Mouse (Mus musculus) hindbrain, embryonic 15.5 days (tissue): ENCODE measurements at regions not wholly inside any gene's neighbourhood (a gene's known extent, or its start where the extent isn't known, plus 50 kb on each side); places are given as distances from the start of the nearest gene placed in this dataset.
"Not testable (repeated sequence)": the region's sequence is repeated elsewhere in the genome, so short reads cannot be mapped to it uniquely, and the experiment has no call there.

Experiments
- ATAC-seq: fragments of 200-750 bp; cut with Nextera tagmentation; 2 replicates; pipeline ENCODE4 v1.8.0; 2017; ENCODE audit warnings: low read depth, moderate number of reproducible peaks, moderate TSS enrichment; ENCODE audit not compliant: low FRiP score
- H3K27ac ChIP-seq: fragments of 300-500 bp; sonication (generic); replicated peaks from 2 replicates; pipeline ENCODE4 v1.5.1; 2015; ENCODE audit warnings: mild to moderate bottlenecking, inconsistent platforms
- H3K27me3 ChIP-seq: fragments of 300-500 bp; sonication (generic); 2 replicates; pipeline ENCODE4 v1.6.1; 2015; ENCODE audit warnings: control low read depth, inconsistent platforms
- H3K36me3 ChIP-seq: fragments of 300-500 bp; sonication (generic); 2 replicates; pipeline ENCODE4 v1.6.1; 2015; ENCODE audit warnings: control low read depth, inconsistent platforms
- H3K4me1 ChIP-seq: fragments of 300-500 bp; sonication (generic); replicated peaks from 2 replicates; pipeline ENCODE4 v1.6.1; 2015; ENCODE audit warnings: control low read depth, inconsistent platforms
- H3K4me2 ChIP-seq: fragments of 300-500 bp; sonication (generic); 2 replicates; pipeline ENCODE4 v1.6.1; 2015; ENCODE audit warnings: moderate library complexity, mild to moderate bottlenecking, inconsistent platforms
- H3K4me3 ChIP-seq: fragments of 300-500 bp; sonication (generic); 2 replicates; pipeline ENCODE4 v1.5.1; 2015; ENCODE audit warnings: mild to moderate bottlenecking, inconsistent platforms
- H3K9ac ChIP-seq: fragments of 300-500 bp; sonication (generic); 2 replicates; pipeline ENCODE4 v1.6.1; 2015; ENCODE audit warnings: inconsistent platforms
- H3K9me3 ChIP-seq: fragments of 300-500 bp; sonication (generic); 2 replicates; pipeline ENCODE4 v1.6.1; 2016; ENCODE audit warnings: control low read depth, inconsistent platforms
- WGBS: fragments of 180-500 bp; shearing (Covaris S2); methylation state at CpG from one replicate; pipeline ENCODE4 v1.1.7; 2015; 5-methylcytosine and 5-hydroxymethylcytosine counted together

DNA sequence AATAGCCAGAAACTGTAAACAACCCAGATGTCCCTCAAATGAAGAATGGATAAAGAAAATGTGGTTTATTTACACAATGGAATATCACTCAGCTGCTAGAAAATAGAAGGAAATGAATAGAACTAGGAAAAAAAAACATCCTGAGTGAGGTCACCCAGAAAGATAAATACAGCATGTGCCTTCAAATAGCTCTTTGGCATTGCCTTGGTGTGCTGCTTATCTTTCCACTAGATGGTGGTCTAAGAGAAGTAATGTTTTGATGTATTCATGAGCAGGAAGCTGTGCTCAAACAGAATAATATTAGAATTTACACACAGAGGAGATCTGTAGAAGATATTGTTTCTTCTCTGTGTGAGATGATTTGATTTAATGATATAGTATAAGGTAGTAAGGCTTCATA, 78.8 kb downstream of the Zfp619 start:
- no peak overlapping the region for H3K9ac ChIP-seq
- H3K9me3 ChIP-seq, result no peaks in the 10 kb centered on the region
- no peaks in the 10 kb centered on the region for H3K4me1 ChIP-seq
- H3K27ac ChIP-seq, result no peak overlapping the region
- H3K36me3 ChIP-seq, result no peaks in the 10 kb centered on the region
- no peak; the same call in 1 of the 2 replicates for ATAC-seq
- H3K27me3 ChIP-seq, result no peaks in the 10 kb centered on the region
- no peak overlapping the region for H3K4me3 ChIP-seq
- no peak overlapping the region for H3K4me2 ChIP-seq

DNA sequence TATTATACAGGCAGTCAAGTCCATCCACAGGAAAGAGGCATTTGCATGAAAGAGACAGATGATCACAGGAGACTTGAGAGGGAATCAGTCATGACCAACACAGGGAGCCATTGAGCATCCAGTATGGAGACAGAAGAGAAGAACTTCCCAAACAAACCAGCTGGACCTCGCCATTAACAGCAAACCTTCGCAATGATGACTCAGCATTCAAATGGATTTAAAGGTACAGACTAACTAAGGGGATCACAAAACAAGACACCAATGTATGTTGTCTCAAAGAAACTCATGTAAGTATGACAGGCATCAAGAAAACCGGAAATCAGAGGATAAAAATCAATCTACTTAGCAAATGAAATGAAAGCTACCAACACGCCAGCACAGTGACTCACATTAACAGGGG, 96.2 kb downstream of the Zfp619 start:
- no peaks in the 10 kb centered on the region for H3K4me1 ChIP-seq

DNA sequence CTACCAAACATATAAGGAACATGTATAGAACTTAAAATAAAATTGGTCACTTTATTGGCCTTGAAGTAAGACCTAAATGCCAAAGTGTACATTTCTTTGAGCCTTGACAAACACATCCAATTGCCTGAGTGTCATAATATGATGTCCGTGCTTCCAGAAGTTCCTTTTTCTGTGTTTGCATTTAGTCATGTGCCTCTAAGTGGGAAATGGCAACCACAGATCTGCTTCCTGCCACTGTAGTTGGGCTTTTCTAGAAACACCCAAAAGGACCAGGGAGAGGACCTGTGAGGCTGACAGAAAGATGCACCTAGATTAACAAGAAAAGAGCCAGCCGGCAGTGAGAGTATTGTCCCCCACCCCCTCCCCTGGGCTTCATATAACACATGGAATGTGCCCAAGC, 97.5 kb downstream of the Zfp619 start:
- ATAC-seq, result no peak
- Histone ChIP-seq H3K4me3 (no peak overlapping the region), H3K4me2 (no peak overlapping the region), H3K36me3 (no peaks in the 10 kb centered on the region), H3K27ac (no peak overlapping the region), H3K9me3 (no peaks in the 10 kb centered on the region), H3K9ac (no peak overlapping the region), H3K4me1 (no peaks in the 10 kb centered on the region), H3K27me3 (no peaks in the 10 kb centered on the region)
- 86% methylated on average over 2 of the region's 2 CpGs for WGBS

More for the DNA sequence above, 96.2 kb downstream of the Zfp619 start:
- H3K4me3 ChIP-seq, result no peak overlapping the region
- no peak overlapping the region for H3K4me2 ChIP-seq
- no peaks in the 10 kb centered on the region for H3K9me3 ChIP-seq
- WGBS, result 89% methylated on average over 4 of the region's 4 CpGs
- no peaks in the 10 kb centered on the region for H3K27me3 ChIP-seq
- no peaks in the 10 kb centered on the region for H3K36me3 ChIP-seq
- no peak overlapping the region for H3K27ac ChIP-seq
- ATAC-seq, result no peak
- H3K9ac ChIP-seq, result no peak overlapping the region

DNA sequence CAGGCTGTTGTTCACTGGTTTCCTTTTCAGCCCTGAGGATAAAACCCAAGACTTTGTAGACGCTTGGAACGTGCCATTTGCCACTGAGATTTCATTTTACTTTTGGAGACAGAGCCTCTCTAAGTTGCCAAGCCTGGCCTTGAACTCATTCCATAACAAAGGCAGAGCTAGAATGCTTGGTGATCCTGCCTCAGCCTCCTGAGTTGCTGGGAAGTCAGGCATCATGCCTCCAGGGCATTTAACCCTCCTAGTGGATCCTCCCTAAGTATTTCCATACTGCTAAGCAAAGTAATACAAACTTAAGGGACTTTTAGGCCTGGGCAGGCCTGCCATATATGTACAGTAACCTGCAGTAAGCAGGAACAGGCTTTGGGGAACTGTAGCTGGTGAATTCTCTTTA, 104.2 kb downstream of the Zfp619 start:
- ATAC-seq, result no peak

DNA sequence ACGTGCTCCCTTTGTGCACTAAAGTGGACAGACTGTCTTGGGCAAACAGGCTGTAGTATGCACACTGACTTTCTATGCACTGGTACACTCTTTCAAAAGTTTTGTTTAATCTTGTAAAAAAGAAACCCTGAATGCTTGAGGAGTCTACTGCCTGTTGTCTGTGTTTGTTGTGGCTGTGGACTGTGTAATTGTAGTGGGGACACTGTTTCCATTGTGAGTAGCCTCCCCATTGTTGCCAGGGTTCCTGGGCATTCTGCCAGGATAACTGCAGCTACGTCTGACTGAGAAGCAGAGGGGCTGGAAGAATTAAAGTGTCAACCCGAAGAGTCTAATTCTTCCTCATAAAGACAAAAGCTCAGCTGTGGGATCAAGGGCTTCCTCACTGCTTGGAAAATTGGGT, 115.3 kb downstream of the Zfp619 start:
- no peak overlapping the region for H3K4me2 ChIP-seq
- no peaks in the 10 kb centered on the region for H3K27me3 ChIP-seq
- 19% methylated on average over 3 of the region's 3 CpGs for WGBS
- no peaks in the 10 kb centered on the region for H3K36me3 ChIP-seq
- no peak overlapping the region for H3K9ac ChIP-seq
- H3K4me1 ChIP-seq, result no peaks in the 10 kb centered on the region
- H3K9me3 ChIP-seq, result no peaks in the 10 kb centered on the region
- peak; percentile 65; the same call in 1 of the 2 replicates for ATAC-seq
- no peak overlapping the region for H3K4me3 ChIP-seq
- peak overlapping the region; percentile 52; the same call in 1 of the 2 replicates for H3K27ac ChIP-seq

More for the DNA sequence above, 104.2 kb downstream of the Zfp619 start:
- Histone ChIP-seq H3K27ac (no peak overlapping the region), H3K4me3 (no peak overlapping the region), H3K4me1 (no peaks in the 10 kb centered on the region), H3K27me3 (no peaks in the 10 kb centered on the region), H3K9ac (no peak overlapping the region), H3K36me3 (no peaks in the 10 kb centered on the region), H3K4me2 (no peak overlapping the region), H3K9me3 (no peaks in the 10 kb centered on the region)
- 88% methylated on average over 2 of the region's 2 CpGs for WGBS

DNA sequence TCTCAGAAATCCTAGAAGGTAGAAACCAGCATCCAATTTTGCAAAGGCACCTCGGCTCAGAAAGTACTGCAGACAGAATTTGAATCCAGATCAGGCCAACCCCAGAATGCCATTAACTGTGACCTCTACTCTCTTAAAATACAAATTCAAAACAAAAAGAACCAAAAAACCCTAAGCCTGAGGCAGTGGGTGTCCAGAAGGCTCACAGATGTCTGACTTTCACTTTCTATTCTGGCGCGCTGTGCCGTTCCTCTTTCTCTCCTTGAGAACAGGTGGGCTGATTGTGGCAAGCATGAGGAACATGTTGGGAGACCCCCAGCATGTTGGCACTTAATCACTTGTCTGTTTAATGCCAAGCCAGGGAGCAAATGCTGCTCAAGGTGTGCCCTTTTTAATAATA, 124.8 kb downstream of the Zfp619 start:
- H3K4me3 ChIP-seq, result no peak overlapping the region
- no peak for ATAC-seq
- H3K36me3 ChIP-seq, result no peaks in the 10 kb centered on the region
- no peak overlapping the region for H3K9ac ChIP-seq
- no peaks in the 10 kb centered on the region for H3K4me1 ChIP-seq
- H3K27me3 ChIP-seq, result no peaks in the 10 kb centered on the region
- H3K9me3 ChIP-seq, result no peaks in the 10 kb centered on the region
- H3K4me2 ChIP-seq, result no peak overlapping the region
- WGBS, result 81% methylated on average over 4 of the region's 4 CpGs
- H3K27ac ChIP-seq, result no peak overlapping the region

DNA sequence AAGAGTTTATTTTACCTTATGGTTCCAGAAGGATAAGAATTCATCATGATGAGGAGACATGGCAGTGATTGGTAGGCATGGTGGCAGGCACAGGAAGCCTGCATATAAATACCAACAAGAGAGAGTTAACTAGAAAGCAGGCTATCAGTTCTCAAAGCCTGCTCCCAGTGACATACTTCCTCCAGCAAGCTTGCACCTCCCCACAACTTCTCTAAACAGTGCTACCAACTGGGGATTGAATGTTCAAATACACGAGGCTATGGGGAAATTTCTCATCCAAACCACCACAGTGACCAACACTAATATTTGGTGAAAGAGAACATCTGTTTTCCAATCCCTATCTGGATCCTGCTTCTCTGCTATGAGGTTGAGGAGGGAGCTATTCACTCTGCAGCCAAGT, 125.8 kb downstream of the Zfp619 start:
- Histone ChIP-seq H3K27me3 (no peaks in the 10 kb centered on the region), H3K9ac (no peak overlapping the region), H3K4me1 (no peaks in the 10 kb centered on the region), H3K27ac (no peak overlapping the region), H3K4me3 (no peak overlapping the region), H3K4me2 (no peak overlapping the region), H3K9me3 (no peaks in the 10 kb centered on the region), H3K36me3 (no peaks in the 10 kb centered on the region)
- no peak for ATAC-seq
- WGBS, result 66% methylated on average over 1 of the region's 1 CpGs

DNA sequence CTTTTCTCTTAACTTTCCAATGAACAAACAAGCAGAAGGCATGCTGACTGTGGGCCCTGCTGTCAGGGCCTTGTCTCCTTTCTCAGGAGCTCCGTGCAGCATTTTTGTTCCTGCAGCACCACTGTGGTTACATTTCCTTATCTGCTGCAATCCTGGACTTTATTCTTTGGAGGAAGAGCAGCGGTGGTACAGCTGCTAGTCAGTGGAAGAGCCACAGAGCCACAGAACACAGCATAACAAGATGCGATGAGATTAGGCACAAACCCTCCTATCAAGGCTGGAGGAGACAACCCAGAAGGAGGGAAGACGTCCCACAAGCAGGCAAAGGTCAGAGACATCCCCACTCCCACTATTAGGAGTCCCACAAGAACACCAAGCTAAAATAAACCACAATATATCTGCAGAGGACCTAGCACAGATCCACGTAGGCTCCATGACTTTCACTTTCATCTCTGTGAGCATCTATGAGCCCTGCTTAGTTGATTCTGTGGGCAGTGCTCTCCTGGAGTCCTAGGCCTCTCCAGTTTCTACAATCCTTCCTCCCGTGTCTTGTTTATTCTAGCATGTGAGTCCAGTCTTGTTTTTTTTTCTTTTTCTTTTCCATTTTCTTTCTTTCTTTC, 133.0 kb downstream of the Zfp619 start:
- H3K9me3 ChIP-seq, result no peaks in the 10 kb centered on the region
- peaks cover 3% of the 10 kb centered on the region; the same call in 1 of the 2 replicates for H3K4me1 ChIP-seq
- no peak overlapping the region for H3K4me2 ChIP-seq
- H3K27ac ChIP-seq, result no peak overlapping the region
- 71% methylated on average over 6 of the region's 6 CpGs for WGBS
- H3K4me3 ChIP-seq, result no peak overlapping the region
- ATAC-seq, result no peak
- H3K36me3 ChIP-seq, result no peaks in the 10 kb centered on the region
- no peaks in the 10 kb centered on the region for H3K27me3 ChIP-seq
- no peak overlapping the region for H3K9ac ChIP-seq

DNA sequence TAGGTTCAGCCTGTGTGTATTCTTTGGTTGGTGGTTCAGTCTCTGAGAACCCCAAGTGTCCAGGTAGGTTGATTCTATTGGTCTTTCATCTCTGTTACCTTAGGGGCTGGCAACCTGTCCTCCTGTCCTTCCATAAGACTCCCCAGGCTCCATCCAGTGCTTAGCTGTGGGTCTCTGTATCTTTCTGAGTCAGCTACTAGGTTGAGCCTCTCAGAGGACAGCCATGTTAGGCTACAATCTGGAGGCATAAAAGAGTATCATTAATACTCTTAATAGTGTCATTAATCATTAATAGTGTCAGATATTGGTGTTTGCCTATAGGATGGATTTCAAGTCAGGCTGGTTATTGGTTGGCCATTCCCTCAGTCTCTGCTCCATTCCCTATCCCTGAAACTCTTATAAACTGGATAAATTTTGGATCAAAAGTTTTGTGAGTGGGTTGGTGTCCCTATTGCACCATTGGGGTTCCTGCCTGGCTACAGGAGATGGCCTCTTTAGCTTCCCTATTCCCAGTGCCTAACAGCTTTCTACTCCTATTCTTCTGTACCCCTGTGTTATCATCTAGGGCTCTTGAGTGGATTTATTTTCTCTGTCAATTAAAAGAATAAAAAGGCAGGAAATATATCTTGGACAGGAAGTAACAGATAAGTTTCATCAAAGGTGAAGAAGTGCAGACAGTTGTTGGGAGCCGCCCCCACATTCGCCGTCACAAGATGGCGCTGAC, 137.2 kb downstream of the Zfp619 start:
- Histone ChIP-seq H3K4me3 (no peak overlapping the region), H3K4me1 (peaks cover 13% of the 10 kb centered on the region), H3K4me2 (peak overlapping the region; percentile 44), H3K36me3 (no peaks in the 10 kb centered on the region), H3K9ac (no peak overlapping the region), H3K27me3 (no peaks in the 10 kb centered on the region), H3K9me3 (no peaks in the 10 kb centered on the region), H3K27ac (no peak overlapping the region; the same call in 1 of the 2 replicates)
- peak; percentile 79 for ATAC-seq
- WGBS, result 12% methylated on average over 4 of the region's 4 CpGs

DNA sequence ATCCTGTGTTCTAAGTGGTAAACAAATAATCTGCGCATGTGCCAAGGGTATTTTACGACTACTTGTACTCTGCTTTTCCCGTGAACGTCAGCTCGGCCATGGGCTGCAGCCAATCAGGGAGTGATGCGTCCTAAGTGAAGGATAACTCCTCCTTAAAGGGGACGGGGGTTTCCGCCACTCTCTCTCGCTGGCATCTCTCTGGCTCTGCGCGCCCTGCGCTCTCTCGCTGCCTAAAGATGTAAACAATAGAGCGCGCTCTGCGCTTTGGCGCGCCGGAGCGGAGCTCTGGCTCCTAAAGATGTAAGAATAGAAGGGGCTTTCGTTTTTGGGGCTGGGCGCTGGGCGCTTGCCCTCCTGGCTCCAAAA, 137.7 kb downstream of the Zfp619 start:
- Histone ChIP-seq H3K4me1 (peaks cover 13% of the 10 kb centered on the region), H3K9ac (peak overlapping the region; percentile 60), H3K27ac (peak overlapping the region; percentile 87), H3K4me3 (peak overlapping the region; percentile 47), H3K4me2 (peak overlapping the region; percentile 56)
- H3K27me3 ChIP-seq, H3K36me3 ChIP-seq, H3K9me3 ChIP-seq: not testable (repeated sequence)
- peak; percentile 67 for ATAC-seq
- WGBS, result 30% methylated on average over 23 of the region's 23 CpGs

DNA sequence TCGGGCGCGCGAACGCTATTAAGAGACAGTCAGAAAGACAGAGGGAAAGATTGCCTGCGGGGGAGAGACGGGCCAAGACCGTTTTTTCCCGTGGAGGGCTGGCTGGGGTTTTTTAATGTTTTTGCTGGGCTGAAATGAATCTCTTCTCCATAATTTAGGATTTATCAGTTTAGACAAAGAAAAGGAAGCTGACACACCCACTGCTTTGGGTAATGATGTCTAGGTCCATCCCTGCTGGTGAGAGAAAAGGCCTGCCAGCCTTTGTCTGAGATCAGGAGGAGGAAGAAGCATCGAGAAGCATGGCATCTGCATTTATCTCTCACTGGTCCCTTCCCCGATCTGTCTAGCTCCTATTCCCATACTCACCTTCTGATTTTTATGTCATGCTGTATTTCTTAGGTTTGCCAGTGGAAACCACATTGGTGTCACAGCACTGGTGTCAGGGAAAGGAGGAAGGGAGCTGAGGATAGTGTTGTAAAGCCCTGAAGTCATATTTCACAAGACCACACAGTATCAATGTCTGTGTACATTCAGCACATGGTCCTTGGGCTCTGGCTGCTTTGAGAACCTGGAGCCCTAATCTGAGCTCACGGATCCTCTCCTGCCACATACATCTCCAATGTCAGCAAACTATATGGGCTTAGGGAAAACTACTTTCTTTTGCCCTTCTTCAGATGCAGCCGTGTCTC, 138.3 kb downstream of the Zfp619 start:
- Histone ChIP-seq H3K9ac (peak overlapping the region; percentile 60), H3K36me3 (no peaks in the 10 kb centered on the region), H3K4me1 (peaks cover 13% of the 10 kb centered on the region), H3K4me2 (peak overlapping the region; percentile 56), H3K4me3 (peak overlapping the region; percentile 47), H3K9me3 (no peaks in the 10 kb centered on the region), H3K27ac (peak overlapping the region; percentile 87), H3K27me3 (no peaks in the 10 kb centered on the region)
- peak; percentile 69 for ATAC-seq
- 38% methylated on average over 13 of the region's 13 CpGs for WGBS

DNA sequence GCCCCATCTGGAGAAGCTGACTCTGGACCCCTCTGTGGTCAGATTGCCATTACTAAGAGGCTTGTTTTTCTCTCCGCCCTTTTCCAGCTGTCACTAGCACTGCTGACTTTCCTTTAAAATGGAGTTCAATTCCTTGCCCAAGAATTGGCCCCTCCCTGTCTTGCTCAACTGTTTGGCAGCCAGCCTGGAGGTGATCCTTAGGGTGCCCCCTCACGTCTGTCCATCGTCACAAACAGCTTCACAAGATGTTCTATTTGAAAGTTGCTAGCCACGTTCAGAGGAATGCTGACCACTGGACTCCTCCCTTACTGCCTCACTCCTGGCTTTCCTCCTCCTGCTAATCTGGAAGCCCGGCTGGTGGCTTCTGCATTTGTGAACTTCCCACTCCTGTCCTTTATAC, 142.0 kb downstream of the Zfp619 start:
- Histone ChIP-seq H3K9ac (no peak overlapping the region), H3K4me3 (no peak overlapping the region), H3K4me1 (peaks cover 13% of the 10 kb centered on the region), H3K9me3 (no peaks in the 10 kb centered on the region), H3K27ac (no peak overlapping the region), H3K4me2 (no peak overlapping the region), H3K36me3 (no peaks in the 10 kb centered on the region), H3K27me3 (no peaks in the 10 kb centered on the region)
- 45% methylated on average over 5 of the region's 5 CpGs for WGBS
- no peak for ATAC-seq
